Mouse (Mus musculus) bone marrow macrophage, adult 2 months (primary cell): Measurements from ENCODE around the gene L3mbtl2. TPM values are rescaled to one million over a fixed set of nuclear protein-coding genes. Genes with fewer than 3 reads are reported as not detected.
A peak's percentile ranks its signal among the peaks of the same experiment; 100 is the strongest.

Experiments
- H3K27ac ChIP-seq: 2 replicates; pipeline ENCODE4 v1.5.1; 2012; ENCODE audit warnings: low read depth, low read length; ENCODE audit not compliant: insufficient read depth
- H3K4me1 ChIP-seq: 2 replicates; pipeline ENCODE4 v1.6.1; 2012; ENCODE audit warnings: low read length; ENCODE audit not compliant: control insufficient read depth, insufficient read depth
- H3K4me3 ChIP-seq: 2 replicates; pipeline ENCODE4 v1.5.1; 2012; ENCODE audit warnings: mild to moderate bottlenecking, low read length, moderate library complexity; ENCODE audit not compliant: insufficient read depth
- CTCF ChIP-seq: IDR thresholded peaks from 2 replicates; pipeline ENCODE4 v1.5.1; 2012; ENCODE audit warnings: low read depth, mild to moderate bottlenecking, low read length, moderate library complexity
- POLR2A ChIP-seq: IDR thresholded peaks from 2 replicates; pipeline ENCODE4 v1.6.1; 2012; ENCODE audit warnings: mild to moderate bottlenecking, low read depth, low read length, borderline replicate concordance
- polyA plus RNA-seq: library from polyadenylated mRNA; stranded (reverse); fragments of >200 nt; gene quantifications from 2 replicates; pipeline ENCODE4 v1.2.4, GENCODE M21; 2012; ENCODE audit not compliant: missing spikeins, insufficient read depth, insufficient read length

L3mbtl2 gene
- 7.7 and 11.1 TPM in 2 replicates for polyA plus RNA-seq

- H3K27ac ChIP-seq, result peak within 1 kb of the TSS; percentile 25; the same call in 1 of the 2 replicates
- peaks cover 10% of the 10 kb centered on the region for H3K4me1 ChIP-seq
- peak within 1 kb of the TSS; percentile 74 for H3K4me3 ChIP-seq
- TF ChIP-seq POLR2A, result no peak
- no peak for TF ChIP-seq CTCF
Measured at GRCm38 (mm10) chr15:81663697-81664561, at the start of gene L3mbtl2. TSS of gene L3mbtl2 (plus strand) at chr15:81663889.

GRCm38 (mm10) chr15:81649516-81650455 lies 13.9 kb upstream of the L3mbtl2 start:
- TF ChIP-seq POLR2A (no peak), CTCF (no peak)

GRCm38 (mm10) chr15:81650636-81651035 lies 13.1 kb upstream of the L3mbtl2 start:
- no peak for TF ChIP-seq CTCF
- no peak for TF ChIP-seq POLR2A
- H3K4me3 ChIP-seq, result no peak overlapping the region
- no peaks in the 10 kb centered on the region for H3K4me1 ChIP-seq
- H3K27ac ChIP-seq, result no peak overlapping the region

More at GRCm38 (mm10) chr15:81649516-81650455, 13.9 kb upstream of the L3mbtl2 start:
- H3K27ac ChIP-seq, result no peak overlapping the region
- H3K4me3 ChIP-seq, result no peak overlapping the region
- H3K4me1 ChIP-seq, result no peaks in the 10 kb centered on the region

GRCm38 (mm10) chr15:81661701-81662100 lies 2.0 kb upstream of the L3mbtl2 start:
- no peak for TF ChIP-seq CTCF
- TF ChIP-seq POLR2A, result no peak
- H3K27ac ChIP-seq, result no peak overlapping the region
- H3K4me3 ChIP-seq, result no peak overlapping the region
- H3K4me1 ChIP-seq, result no peaks in the 10 kb centered on the region; the same call in 1 of the 2 replicates

GRCm38 (mm10) chr15:81663281-81663680 lies 408 bp upstream of the L3mbtl2 start:
- no peak overlapping the region for H3K27ac ChIP-seq
- peaks cover 10% of the 10 kb centered on the region for H3K4me1 ChIP-seq
- TF ChIP-seq CTCF (no peak), POLR2A (no peak)
- peak overlapping the region; percentile 31; the same call in 1 of the 2 replicates for H3K4me3 ChIP-seq

- Histone ChIP-seq H3K4me3 (no peak overlapping the region), H3K4me1 (peaks cover 10% of the 10 kb centered on the region), H3K27ac (no peak overlapping the region)
- TF ChIP-seq CTCF, result no peak
Measured at GRCm38 (mm10) chr15:81666957-81667356, 3.3 kb downstream of the L3mbtl2 start.

GRCm38 (mm10) chr15:81670231-81670640 lies 6.5 kb downstream of the L3mbtl2 start:
- no peak overlapping the region for H3K4me3 ChIP-seq
- H3K4me1 ChIP-seq, result peaks cover 10% of the 10 kb centered on the region
- TF ChIP-seq CTCF (peak; percentile 36), POLR2A (no peak)
- H3K27ac ChIP-seq, result no peak overlapping the region

- Histone ChIP-seq H3K4me1 (peaks cover 23% of the 10 kb centered on the region), H3K27ac (no peak overlapping the region), H3K4me3 (no peak overlapping the region)
- TF ChIP-seq CTCF, result no peak
- TF ChIP-seq POLR2A, result no peak
Measured at GRCm38 (mm10) chr15:81676637-81677036, 12.9 kb downstream of the L3mbtl2 start.

GRCm38 (mm10) chr15:81680301-81680805 lies 16.7 kb downstream of the L3mbtl2 start:
- H3K4me1 ChIP-seq, result peaks cover 23% of the 10 kb centered on the region
- TF ChIP-seq CTCF (no peak), POLR2A (no peak)
- no peak overlapping the region for H3K27ac ChIP-seq
- H3K4me3 ChIP-seq, result no peak overlapping the region
